Mouse (Mus musculus): Measurements from ENCODE around the gene Evi5l. TPM values are rescaled to one million over a fixed set of nuclear protein-coding genes. Genes with fewer than 3 reads are reported as not detected.
A peak's percentile ranks its signal among the peaks of the same experiment; 100 is the strongest.

Evi5l gene
- polyA plus RNA-seq, 2 experiments: 24.6 to 35.9 TPM

DNA sequence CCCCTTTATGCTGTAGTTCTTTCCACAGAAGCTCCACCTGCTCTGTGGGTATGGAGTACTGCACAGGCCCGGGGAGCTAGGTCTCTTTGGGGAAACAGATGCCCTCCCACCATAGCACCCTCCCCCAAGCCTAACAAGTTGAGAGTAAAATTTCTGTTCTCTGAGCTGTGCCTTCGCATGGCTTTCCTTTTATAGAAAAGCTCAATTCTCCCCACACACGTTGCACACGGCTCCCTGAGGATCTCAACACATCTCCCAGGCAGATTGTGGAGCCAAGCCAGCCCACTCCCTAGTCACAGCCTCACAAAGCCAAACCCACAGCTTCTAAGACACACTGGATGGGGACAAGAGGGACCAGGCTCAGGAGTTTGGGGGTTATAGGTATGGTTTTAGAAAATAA, 90.5 kb downstream of the Evi5l start:
- H3K4me3 ChIP-seq (replicated peaks; ENCODE audit: low read length): no peak overlapping the region
- peaks cover 21% of the 10 kb centered on the region for H3K4me1 ChIP-seq (ENCODE audit: control insufficient read depth, insufficient read depth, low read length)
- peaks cover 48% of the 10 kb centered on the region for H3K36me3 ChIP-seq (ENCODE audit: control insufficient read depth, insufficient read depth, low read length)
- H3K27ac ChIP-seq (replicated peaks; ENCODE audit: low read depth, low read length): no peak overlapping the region
- ATAC-seq (ENCODE audit: low FRiP score, low read depth): no peak
- no peaks in the 10 kb centered on the region for H3K9me3 ChIP-seq (ENCODE audit: control insufficient read depth, low read length)
- TF ChIP-seq POLR2A (IDR thresholded peaks at IDR 0.05; ENCODE audit: borderline replicate concordance, extremely low read depth, insufficient read depth, insufficient read length): no peak
- WGBS: 52% methylated on average over 4 of the region's 4 CpGs
- H3K27me3 ChIP-seq (ENCODE audit: control insufficient read depth, insufficient read depth, low read length): no peaks in the 10 kb centered on the region
- no peak overlapping the region for H3K4me2 ChIP-seq (replicated peaks; ENCODE audit: low read depth, low read length, severe bottlenecking)
- no peak overlapping the region for H3K9ac ChIP-seq (ENCODE audit: low read depth, low read length, severe bottlenecking)
- DNase-seq (ENCODE audit: low spot score): no peak

- WGBS: 67% methylated on average over 4 of the region's 4 CpGs
- no peak overlapping the region for H3K27ac ChIP-seq (replicated peaks; ENCODE audit: low read depth, low read length)
- H3K36me3 ChIP-seq (ENCODE audit: control insufficient read depth, insufficient read depth, low read length): peaks cover 52% of the 10 kb centered on the region
- ATAC-seq (ENCODE audit: low FRiP score, low read depth): no peak
- TF ChIP-seq POLR2A (IDR thresholded peaks at IDR 0.05; ENCODE audit: borderline replicate concordance, extremely low read depth, insufficient read depth, insufficient read length): no peak
- no peak for DNase-seq (ENCODE audit: low spot score)
- H3K9me3 ChIP-seq (ENCODE audit: control insufficient read depth, low read length): no peaks in the 10 kb centered on the region
- H3K9ac ChIP-seq (ENCODE audit: low read depth, low read length, severe bottlenecking): peak overlapping the region; percentile 78; the same call in 1 of the 2 replicates
- H3K4me1 ChIP-seq (ENCODE audit: control insufficient read depth, insufficient read depth, low read length): peaks cover 21% of the 10 kb centered on the region
- H3K4me3 ChIP-seq (replicated peaks; ENCODE audit: low read length): 0 out of 2 replicates have a peak overlapping the region, but pooled peaks have one; percentile 84
- no peaks in the 10 kb centered on the region for H3K27me3 ChIP-seq (ENCODE audit: control insufficient read depth, insufficient read depth, low read length)
- no peak overlapping the region for H3K4me2 ChIP-seq (replicated peaks; ENCODE audit: low read depth, low read length, severe bottlenecking)
Measured at GRCm38 (mm10) chr8:4257350-4257749, 91.0 kb downstream of the Evi5l start.

GRCm38 (mm10) chr8:4258233-4258632, 91.9 kb downstream of the Evi5l start:
- peaks cover 61% of the 10 kb centered on the region for H3K36me3 ChIP-seq (ENCODE audit: control insufficient read depth, insufficient read depth, low read length)
- H3K9ac ChIP-seq (ENCODE audit: low read depth, low read length, severe bottlenecking): peak overlapping the region; percentile 78
- ATAC-seq (ENCODE audit: low FRiP score, low read depth): peak; percentile 58

GRCm38 (mm10) chr8:4258678-4259077, 92.3 kb downstream of the Evi5l start:
- Histone ChIP-seq H3K9ac (ENCODE audit: low read depth, low read length, severe bottlenecking) (peak overlapping the region; percentile 78), H3K4me3 (replicated peaks; ENCODE audit: low read length) (peak overlapping the region; percentile 84), H3K27ac (replicated peaks; ENCODE audit: low read depth, low read length) (peak overlapping the region; percentile 77), H3K36me3 (ENCODE audit: control insufficient read depth, insufficient read depth, low read length) (peaks cover 66% of the 10 kb centered on the region), H3K27me3 (ENCODE audit: control insufficient read depth, insufficient read depth, low read length) (no peaks in the 10 kb centered on the region), H3K4me1 (ENCODE audit: control insufficient read depth, insufficient read depth, low read length) (peaks cover 20% of the 10 kb centered on the region), H3K4me2 (replicated peaks; ENCODE audit: low read depth, low read length, severe bottlenecking) (peak overlapping the region; percentile 69), H3K9me3 (ENCODE audit: control insufficient read depth, low read length) (no peaks in the 10 kb centered on the region)
- ATAC-seq (ENCODE audit: low FRiP score, low read depth): peak; percentile 76
- TF ChIP-seq POLR2A (IDR thresholded peaks at IDR 0.05; ENCODE audit: borderline replicate concordance, extremely low read depth, insufficient read depth, insufficient read length): no peak
- DNase-seq (ENCODE audit: low spot score): no peak
- WGBS: 5% methylated on average over 23 of the region's 32 CpGs

More at GRCm38 (mm10) chr8:4258233-4258632, 91.9 kb downstream of the Evi5l start:
- H3K4me2 ChIP-seq (replicated peaks; ENCODE audit: low read depth, low read length, severe bottlenecking): peak overlapping the region; percentile 69
- H3K27me3 ChIP-seq (ENCODE audit: control insufficient read depth, insufficient read depth, low read length): no peaks in the 10 kb centered on the region
- TF ChIP-seq POLR2A (IDR thresholded peaks at IDR 0.05; ENCODE audit: borderline replicate concordance, extremely low read depth, insufficient read depth, insufficient read length): no peak
- H3K27ac ChIP-seq (replicated peaks; ENCODE audit: low read depth, low read length): peak overlapping the region; percentile 77
- 4% methylated on average over 24 of the region's 35 CpGs for WGBS
- peak; percentile 68 for DNase-seq (ENCODE audit: low spot score)
- H3K9me3 ChIP-seq (ENCODE audit: control insufficient read depth, low read length): no peaks in the 10 kb centered on the region
- peak overlapping the region; percentile 84 for H3K4me3 ChIP-seq (replicated peaks; ENCODE audit: low read length)
- peaks cover 21% of the 10 kb centered on the region for H3K4me1 ChIP-seq (ENCODE audit: control insufficient read depth, insufficient read depth, low read length)

DNA sequence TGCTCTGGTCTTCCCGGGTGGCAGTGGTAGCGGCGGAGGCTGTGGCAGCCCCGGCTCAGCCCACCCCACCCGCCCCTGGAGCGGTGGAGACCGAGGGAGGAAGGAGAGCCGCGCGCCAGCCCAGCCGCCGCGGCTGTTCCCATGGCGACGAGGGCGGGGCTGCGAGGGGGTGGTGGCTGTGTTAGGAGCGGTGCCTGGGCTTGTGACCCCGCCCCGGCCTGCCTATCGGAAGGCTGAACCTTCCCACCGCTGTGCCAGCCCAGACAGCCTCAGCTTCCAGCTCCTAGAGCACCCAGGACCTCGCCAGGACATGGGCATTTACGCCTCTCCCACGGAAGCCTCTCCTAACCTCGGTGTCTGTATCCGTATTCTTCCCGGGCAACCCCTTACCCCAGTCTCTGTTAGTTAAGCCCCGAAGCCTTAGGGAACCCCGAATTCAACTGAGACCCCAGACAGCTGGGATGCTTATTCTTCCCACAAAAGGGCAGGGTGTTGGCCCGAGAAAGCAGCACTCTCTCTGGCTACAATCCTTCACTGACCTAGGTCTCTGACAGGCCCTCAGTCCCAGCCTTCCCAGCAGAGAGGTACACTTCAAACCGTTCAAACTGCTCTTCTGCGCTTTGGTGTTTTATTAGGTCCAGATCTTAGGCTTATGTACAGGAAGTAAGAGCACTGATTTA, 92.9 kb downstream of the Evi5l start, which contains the start of gene Ctxn1:
Gene Ctxn1 (minus strand): TSS at position 150 of the 680 bp plus-strand sequence.
- 0 out of 2 replicates have a peak, but pooled peaks have one; percentile 21 for TF ChIP-seq POLR2A (IDR thresholded peaks at IDR 0.05; ENCODE audit: borderline replicate concordance, extremely low read depth, insufficient read depth, insufficient read length)
- Histone ChIP-seq H3K27me3 (ENCODE audit: control insufficient read depth, insufficient read depth, low read length) (no peaks in the 10 kb centered on the region), H3K4me1 (ENCODE audit: control insufficient read depth, insufficient read depth, low read length) (peaks cover 15% of the 10 kb centered on the region), H3K27ac (replicated peaks; ENCODE audit: low read depth, low read length) (peak within 1 kb of the TSS; percentile 77), H3K4me2 (replicated peaks; ENCODE audit: low read depth, low read length, severe bottlenecking) (peak within 1 kb of the TSS; percentile 69), H3K4me3 (replicated peaks; ENCODE audit: low read length) (peak within 1 kb of the TSS; percentile 84), H3K36me3 (ENCODE audit: control insufficient read depth, insufficient read depth, low read length) (peaks cover 70% of the 10 kb centered on the region), H3K9ac (ENCODE audit: low read depth, low read length, severe bottlenecking) (peak within 1 kb of the TSS; percentile 78), H3K9me3 (ENCODE audit: control insufficient read depth, low read length) (no peaks in the 10 kb centered on the region)
- ATAC-seq (ENCODE audit: low FRiP score, low read depth) (peak; percentile 93), DNase-seq (ENCODE audit: low spot score) (peak; percentile 91)
- WGBS: 4% methylated on average over 21 of the region's 33 CpGs

All from limb, embryonic 14.5 days (tissue).